Mouse (Mus musculus) brain, embryonic 14.5 days (tissue): ENCODE measurements at regions not wholly inside any gene's neighbourhood (a gene's known extent, or its start where the extent isn't known, plus 50 kb on each side); places are given as distances from the start of the nearest gene placed in this dataset.

Experiments used
- DNase-seq: peaks from one replicate; pipeline ENCODE4 v3.0.0-alpha.2; 2011; ENCODE audit warnings: low read depth
- CTCF ChIP-seq: fragments of 200-500 bp; IDR thresholded peaks from 2 replicates; pipeline ENCODE4 v1.5.1; 2012; ENCODE audit warnings: inconsistent platforms, mild to moderate bottlenecking, moderate library complexity, borderline replicate concordance; ENCODE audit not compliant: insufficient read depth, insufficient read length; ENCODE audit errors: extremely low read depth
- POLR2A ChIP-seq: fragments of 200-500 bp; IDR thresholded peaks from 2 replicates; pipeline ENCODE4 v1.6.1; 2012; ENCODE audit warnings: mild to moderate bottlenecking, inconsistent platforms, borderline replicate concordance; ENCODE audit not compliant: poor library complexity, insufficient read depth, insufficient read length, severe bottlenecking; ENCODE audit errors: extremely low read depth

DNA sequence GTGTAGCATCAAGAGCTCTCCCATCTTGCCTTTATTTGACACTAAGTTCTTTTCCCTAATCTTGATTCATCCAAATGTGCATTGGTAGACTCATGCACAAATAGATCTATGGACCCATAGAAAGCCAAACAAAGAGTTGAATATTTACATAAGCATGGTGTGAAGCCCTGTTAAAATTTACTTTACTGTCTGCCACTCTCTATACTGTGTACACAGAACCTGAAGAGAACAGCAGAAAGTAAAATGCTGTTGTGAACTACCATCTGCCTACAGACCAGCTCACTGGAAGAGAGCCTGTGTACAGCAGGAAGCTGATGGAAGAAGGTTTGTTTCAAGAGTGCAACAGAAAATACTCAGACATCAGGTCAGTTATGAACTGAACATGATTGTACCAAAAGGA lies 1053.1 kb downstream of the Slitrk1 start:
- DNase-seq: no peak
- TF ChIP-seq POLR2A: no peak
- no peak for TF ChIP-seq CTCF

DNA sequence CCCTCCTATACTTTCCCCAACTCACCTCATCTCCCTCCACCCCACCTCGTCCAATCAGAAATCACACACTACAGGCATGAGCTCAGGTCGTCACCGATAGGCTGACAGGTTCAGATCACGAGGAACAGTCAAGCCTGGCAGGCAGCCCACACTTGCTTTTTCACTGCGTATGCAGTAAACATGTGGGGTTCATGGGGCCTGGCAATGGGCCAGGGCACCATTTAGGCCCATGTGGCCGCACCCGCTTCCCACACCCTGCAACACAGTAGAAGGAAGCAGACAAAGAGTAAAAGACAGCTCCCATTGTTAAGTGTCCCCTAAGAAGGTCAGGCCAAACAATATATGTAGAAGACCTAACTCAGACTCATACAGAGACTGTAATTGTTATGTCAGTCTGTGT lies 1064.3 kb downstream of the Slitrk1 start:
- TF ChIP-seq POLR2A: no peak
- TF ChIP-seq CTCF: no peak
- peak; percentile 30 for DNase-seq

DNA sequence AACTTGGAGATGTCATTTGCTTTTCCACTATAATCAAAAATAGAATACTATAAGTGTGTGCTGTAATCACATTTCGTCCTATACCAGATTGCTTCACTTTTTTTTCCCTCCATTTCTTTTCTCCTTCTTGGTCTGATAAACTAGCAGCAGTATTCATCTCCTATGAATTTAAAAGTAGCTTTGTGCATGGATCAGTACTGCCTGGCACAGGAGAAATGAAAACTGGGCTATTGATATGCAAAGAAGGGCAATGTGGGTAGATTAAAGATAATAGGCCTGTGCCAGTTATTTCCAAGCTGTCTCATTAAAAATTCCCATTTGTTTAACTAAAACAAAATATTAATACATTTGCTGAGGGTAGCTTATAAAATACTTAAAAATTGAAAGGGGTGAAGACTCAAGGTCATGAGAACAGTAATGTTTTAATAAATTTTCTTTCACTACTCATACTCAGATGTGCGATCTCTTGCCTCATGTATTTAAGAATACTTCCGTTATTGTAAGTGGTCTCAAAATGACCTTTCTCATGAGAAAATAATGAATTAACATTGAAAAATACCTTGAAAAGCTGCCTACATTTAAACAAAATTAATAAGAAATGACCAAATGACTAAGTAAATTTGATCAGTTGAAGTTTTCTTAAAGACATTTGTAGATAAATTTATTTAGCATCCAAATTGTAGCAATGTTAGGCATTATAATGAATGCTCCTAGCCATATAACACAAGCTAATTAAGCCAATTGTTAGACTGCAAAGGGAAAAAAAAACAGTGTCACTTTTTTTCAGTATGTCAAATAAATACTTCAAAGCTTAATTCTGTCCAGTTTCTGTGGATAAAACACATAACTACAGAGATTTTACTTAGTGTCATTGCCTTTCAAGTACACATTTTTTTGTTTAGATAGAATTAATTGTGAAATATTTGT lies 1068.4 kb downstream of the Slitrk1 start:
- DNase-seq: peak; percentile 86
- TF ChIP-seq CTCF: no peak
- no peak for TF ChIP-seq POLR2A

DNA sequence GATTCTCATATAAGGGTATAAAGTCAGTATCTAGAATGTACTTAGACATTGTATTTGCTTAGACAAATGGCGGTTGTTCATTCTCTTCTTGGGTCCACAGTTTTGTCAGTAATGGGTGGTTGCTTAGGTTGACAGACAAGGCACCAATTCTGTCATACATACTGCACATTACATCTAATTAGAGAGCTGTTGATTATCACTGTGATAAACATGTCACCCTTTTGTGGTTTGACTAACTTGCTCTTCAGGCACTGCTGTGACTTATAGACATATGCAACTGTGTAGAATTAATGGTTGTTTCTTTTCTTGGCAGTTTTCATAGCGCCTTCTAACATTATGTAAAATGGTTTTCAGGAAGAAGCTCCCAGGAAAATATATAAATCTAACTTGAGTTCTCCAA lies 1069.4 kb downstream of the Slitrk1 start:
- DNase-seq: peak; percentile 74
- TF ChIP-seq CTCF: no peak
- no peak for TF ChIP-seq POLR2A

DNA sequence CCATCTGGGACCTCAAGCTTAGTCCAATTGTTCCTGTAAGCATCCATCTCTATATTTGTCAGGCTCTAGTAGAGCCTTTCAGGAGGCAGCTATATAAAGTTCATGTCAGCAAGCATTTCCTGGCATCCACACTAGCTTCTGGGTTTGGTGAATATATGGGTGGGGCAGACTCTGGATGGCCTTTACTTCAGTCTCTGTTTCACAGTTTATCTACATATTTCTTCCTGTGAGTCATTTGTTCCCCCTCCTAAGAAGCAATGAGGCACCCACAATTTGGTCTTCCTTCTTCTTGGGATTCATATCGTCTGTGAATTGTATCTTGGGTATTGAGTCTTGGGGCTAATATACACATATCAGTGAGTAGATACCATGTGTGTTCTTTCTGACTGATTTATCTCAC lies 1081.0 kb downstream of the Slitrk1 start:
- TF ChIP-seq POLR2A: no peak
- no peak for TF ChIP-seq CTCF
- no peak for DNase-seq

DNA sequence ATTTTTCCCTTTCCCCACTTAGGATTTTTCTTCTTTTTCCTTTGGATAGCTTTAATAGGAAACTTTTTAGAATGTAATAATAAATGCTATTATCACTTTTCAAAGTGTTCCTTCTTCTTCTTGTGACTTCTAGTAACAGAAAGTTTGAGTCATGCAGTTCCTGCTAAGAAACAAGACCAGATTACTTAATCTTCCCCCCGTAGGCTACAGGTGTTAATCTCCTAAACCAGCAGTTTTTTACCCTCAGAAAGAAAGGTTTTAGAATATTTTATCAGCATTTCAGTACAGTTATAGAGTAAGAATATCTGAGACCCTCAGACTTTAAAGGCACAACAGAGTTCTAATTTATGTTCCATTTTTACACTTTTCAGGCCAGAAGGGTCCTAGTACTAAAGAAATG lies 1128.7 kb downstream of the Slitrk1 start:
- no peak for TF ChIP-seq CTCF
- TF ChIP-seq POLR2A: no peak
- DNase-seq: no peak
